9 mouse cellular contexts compared by ENCODE assay signal in the genomic region with DNA sequence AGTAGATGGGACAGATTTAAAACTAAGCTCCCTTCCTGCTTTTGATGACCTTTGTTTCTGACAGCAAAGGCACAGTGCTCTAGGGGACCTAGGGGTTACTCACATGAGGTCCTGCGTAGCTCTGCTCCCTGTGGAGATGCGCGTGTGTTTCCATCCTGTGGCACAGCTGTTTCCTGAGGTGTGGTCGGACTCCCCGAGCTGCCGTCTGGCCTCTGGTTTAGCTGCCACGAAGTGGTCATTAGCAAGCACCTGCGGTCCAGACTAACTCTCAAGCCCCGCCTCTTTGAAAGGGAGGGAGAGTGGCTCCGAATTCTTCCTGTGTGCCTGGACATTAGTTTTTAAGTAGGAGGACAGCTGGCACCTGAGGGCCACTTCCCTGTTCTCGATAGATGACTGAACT. TPM values are rescaled to one million over a fixed set of nuclear protein-coding genes. Genes with fewer than 3 reads are reported as not detected.
DNase-seq lines count a peak whose midpoint lies in the region; ATAC-seq and TF ChIP-seq lines count a peak whose summit lies in the region.
"Had no signal": no experiment of that assay in that cellular context is flagged by ENCODE, and none has a peak within 500 bp of the region (broad histone marks: within the 10 kb centered on the region; RNA-seq: fewer than 3 reads in every experiment).

A gene (minus strand): TSS at position 233 of the 400 bp plus-strand sequence.

- no peaks in the 10 kb centered on the region for H3K9me3 ChIP-seq in forebrain, embryonic 16.5 days (ENCODE audit: control insufficient read depth, low read length)
- H3K9me3 ChIP-seq in hindbrain, embryonic 16.5 days (ENCODE audit: control insufficient read depth, low read length): no peaks in the 10 kb centered on the region
- no peaks in the 10 kb centered on the region for H3K9me3 ChIP-seq in limb, embryonic 10.5 days (replicated peaks)
- H3K9me3 ChIP-seq in midbrain, embryonic 12.5 days: no peaks in the 10 kb centered on the region

- DNase-seq in 416B (ENCODE audit: low read depth): peak; percentile 78
- DNase-seq in Patski (ENCODE audit: low read depth, low spot score): no peak
- peak; percentile 55 for DNase-seq in limb, embryonic 10.5 days (ENCODE audit: low spot score)
- DNase-seq in cerebellum, adult 8-10 months: no peak
- DNase-seq in cerebellum, adult 11-12 months: no peak

- no peaks in the 10 kb centered on the region for H3K4me1 ChIP-seq in forebrain, embryonic 16.5 days (replicated peaks; ENCODE audit: control insufficient read depth, insufficient read depth, low read length)
- H3K4me1 ChIP-seq in hindbrain, embryonic 16.5 days (ENCODE audit: control insufficient read depth, insufficient read depth, low read depth, low read length): no peaks in the 10 kb centered on the region
- H3K4me1 ChIP-seq in limb, embryonic 10.5 days: peaks cover 24% of the 10 kb centered on the region
- H3K4me1 ChIP-seq in midbrain, embryonic 12.5 days: no peaks in the 10 kb centered on the region

- no peak for ATAC-seq in Patski
- ATAC-seq in forebrain, embryonic 16.5 days: no peak
- no peak for ATAC-seq in hindbrain, embryonic 16.5 days
- ATAC-seq in midbrain, embryonic 12.5 days (ENCODE audit: low FRiP score, low read depth): no peak

- CTCF ChIA-PET in Patski (lab: Charles Lee): interaction anchor here (1.0 kb wide), 1 partner anchor 28 kb away, joined by 3 read pairs; no protein-coding TSS in a partner anchor

- H3K4me2 ChIP-seq in forebrain, embryonic 16.5 days (ENCODE audit: low read length): no peak within 1 kb of the TSS
- H3K4me2 ChIP-seq in hindbrain, embryonic 16.5 days (ENCODE audit: low read length): peak within 1 kb of the TSS; percentile 2; the same call in 1 of the 2 replicates
- H3K4me2 ChIP-seq in midbrain, embryonic 12.5 days (replicated peaks): no peak within 1 kb of the TSS

- WGBS in forebrain, embryonic 16.5 days: 22% methylated on average over 11 of the region's 11 CpGs
- 24% methylated on average over 11 of the region's 11 CpGs for WGBS in hindbrain, embryonic 16.5 days
- WGBS in limb, embryonic 10.5 days: 15% methylated on average over 11 of the region's 11 CpGs
- WGBS in midbrain, embryonic 12.5 days: 33% methylated on average over 11 of the region's 11 CpGs

- H3K9ac ChIP-seq in forebrain, embryonic 16.5 days (replicated peaks; ENCODE audit: low read depth, low read length): no peak within 1 kb of the TSS
- no peak within 1 kb of the TSS for H3K9ac ChIP-seq in hindbrain, embryonic 16.5 days (ENCODE audit: low read depth, low read length)
- no peak within 1 kb of the TSS for H3K9ac ChIP-seq in midbrain, embryonic 12.5 days (replicated peaks)

- H3K36me3 ChIP-seq in forebrain, embryonic 16.5 days (ENCODE audit: control insufficient read depth, insufficient read depth): no peaks in the 10 kb centered on the region
- no peaks in the 10 kb centered on the region for H3K36me3 ChIP-seq in hindbrain, embryonic 16.5 days (ENCODE audit: control insufficient read depth, insufficient read depth, low read length)
- no peaks in the 10 kb centered on the region for H3K36me3 ChIP-seq in limb, embryonic 10.5 days
- no peaks in the 10 kb centered on the region for H3K36me3 ChIP-seq in midbrain, embryonic 12.5 days

- no peak within 1 kb of the TSS for H3K27ac ChIP-seq in forebrain, embryonic 16.5 days (ENCODE audit: low read length)
- no peak within 1 kb of the TSS for H3K27ac ChIP-seq in hindbrain, embryonic 16.5 days (ENCODE audit: low read depth, low read length)
- H3K27ac ChIP-seq in limb, embryonic 10.5 days: no peak within 1 kb of the TSS
- no peak within 1 kb of the TSS for H3K27ac ChIP-seq in midbrain, embryonic 12.5 days (replicated peaks)

- TF ChIP-seq CTCF in Patski (IDR thresholded peaks at IDR 0.05): no peak

- no peak within 1 kb of the TSS for H3K4me3 ChIP-seq in forebrain, embryonic 16.5 days (replicated peaks; ENCODE audit: low read length)
- H3K4me3 ChIP-seq in hindbrain, embryonic 16.5 days (ENCODE audit: low read length): no peak within 1 kb of the TSS
- peak within 1 kb of the TSS; percentile 22 for H3K4me3 ChIP-seq in limb, embryonic 10.5 days
- no peak within 1 kb of the TSS for H3K4me3 ChIP-seq in midbrain, embryonic 12.5 days
- H3K4me3 ChIP-seq: erythroblast, embryonic 14.5 days had no signal

- in situ Hi-C loops in Patski (cut with MboI; ENCODE audit: low pct_unique_long_range_greater_than_20kb): no loop called here

- POLR2A ChIA-PET in Patski (lab: Charles Lee): interaction anchor here (2.1 kb wide), 1 partner anchor 11 kb away, joined by 8 read pairs; no protein-coding TSS in a partner anchor

- H3K27me3 ChIP-seq in Patski: peaks cover 4% of the 10 kb centered on the region
- H3K27me3 ChIP-seq in forebrain, embryonic 16.5 days (replicated peaks; ENCODE audit: control insufficient read depth, insufficient read depth, low read length): no peaks in the 10 kb centered on the region
- H3K27me3 ChIP-seq in hindbrain, embryonic 16.5 days (replicated peaks; ENCODE audit: control insufficient read depth, insufficient read depth, low read length): no peaks in the 10 kb centered on the region
- H3K27me3 ChIP-seq in limb, embryonic 10.5 days (ENCODE audit: low read depth, poor library complexity, severe bottlenecking): no peaks in the 10 kb centered on the region
- H3K27me3 ChIP-seq in midbrain, embryonic 12.5 days: peaks cover 5% of the 10 kb centered on the region; the same call in 1 of the 2 replicates

RNA-seq across cellular contexts. Expression of the gene that starts here (rescaled TPM):
- polyA plus RNA-seq in Patski (2021): 16.8 TPM
- 29.2 and 30.6 TPM in 2 replicates for polyA plus RNA-seq in forebrain, embryonic 16.5 days (2015; fragmentation: Nextera tagmentation; extraction: Ambion mirVana)
- polyA plus RNA-seq in hindbrain, embryonic 16.5 days (2015; fragmentation: Nextera tagmentation; extraction: Ambion mirVana): 27.3 and 31.1 TPM in 2 replicates
- 22.7 and 25.3 TPM in 2 replicates for polyA plus RNA-seq in limb, embryonic 10.5 days (2016; fragmentation: Nextera tagmentation; extraction: Ambion mirVana)
- polyA plus RNA-seq in midbrain, embryonic 12.5 days (2016; fragmentation: Nextera tagmentation; extraction: Ambion mirVana): 15.6 and 17.2 TPM in 2 replicates

Comparison
In these comparisons a context has a peak if more than half of its experiments do, and no peak if none do; other contexts are left out.
1. DNase-seq: peak in 416B (single experiment) and limb, embryonic 10.5 days (single experiment); none in Patski (single experiment), cerebellum, adult 8-10 months (single experiment) and cerebellum, adult 11-12 months (single experiment).